Mouse (Mus musculus) cortical plate, adult 2 months (tissue): ENCODE measurements around the gene Pop5.

Experiments used
- CTCF ChIP-seq: fragments of 200-500 bp; IDR thresholded peaks from 2 replicates; pipeline ENCODE4 v1.5.1; 2011; ENCODE audit warnings: mild to moderate bottlenecking, control low read depth, low read length; ENCODE audit not compliant: insufficient read depth; ENCODE audit errors: extremely low read depth
- POLR2A ChIP-seq: fragments of 200-500 bp; IDR thresholded peaks from 2 replicates; pipeline ENCODE4 v1.6.1; 2011; ENCODE audit warnings: mild to moderate bottlenecking, low read length, control low read depth; ENCODE audit not compliant: insufficient read depth; ENCODE audit errors: extremely low read depth

DNA sequence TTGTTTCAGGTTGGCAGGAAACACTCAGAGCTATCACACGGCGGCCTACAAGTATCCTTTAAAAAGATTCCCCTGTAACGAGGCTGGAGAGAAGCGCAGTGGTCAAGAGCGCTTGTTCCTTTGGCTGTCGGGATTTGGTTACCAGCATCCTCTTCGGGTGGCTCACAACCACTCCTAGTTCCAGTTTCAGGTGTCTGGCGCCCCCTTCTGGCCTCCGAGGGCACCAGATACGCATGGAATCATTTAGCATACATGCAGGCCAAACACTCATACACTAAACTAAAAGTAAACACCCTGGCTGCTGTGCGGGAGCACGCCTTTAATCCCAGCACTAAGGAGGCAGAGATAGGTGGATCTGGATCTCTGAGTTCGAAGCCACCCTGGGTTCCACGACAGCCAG lies 40.4 kb downstream of the Pop5 start:
- no peak for TF ChIP-seq CTCF
- TF ChIP-seq POLR2A: no peak
